Mouse (Mus musculus): Measurements from ENCODE around the gene Mbnl1. TPM values are rescaled to one million over a fixed set of nuclear protein-coding genes. Genes with fewer than 3 reads are reported as not detected.

Mbnl1 gene
- polyA plus RNA-seq, 1 experiment from 2014 or later, result 106 TPM

GRCm38 (mm10) chr3:60531286-60531685, 58.7 kb downstream of the Mbnl1 start:
- H3K27me3 ChIP-seq (ENCODE audit: control insufficient read depth, insufficient read depth, low read length), result no peaks in the 10 kb centered on the region
- no peaks in the 10 kb centered on the region for H3K36me3 ChIP-seq (ENCODE audit: control insufficient read depth, insufficient read depth, low read length)
- H3K4me1 ChIP-seq (ENCODE audit: control insufficient read depth, insufficient read depth, low read length), result peaks cover 31% of the 10 kb centered on the region
- no peaks in the 10 kb centered on the region for H3K9me3 ChIP-seq (replicated peaks; ENCODE audit: control insufficient read depth, low read length)
- no peak overlapping the region for H3K27ac ChIP-seq (ENCODE audit: low read length)
- no peak overlapping the region for H3K4me2 ChIP-seq (ENCODE audit: low read depth, low read length)
- ATAC-seq (ENCODE audit: insufficient read depth, low FRiP score), result no peak
- 59% methylated on average over 5 of the region's 5 CpGs for WGBS
- no peak overlapping the region for H3K9ac ChIP-seq (ENCODE audit: low read length)
- no peak overlapping the region for H3K4me3 ChIP-seq (replicated peaks; ENCODE audit: low read length)

- Histone ChIP-seq H3K27ac (ENCODE audit: low read length) (no peak overlapping the region), H3K4me3 (replicated peaks; ENCODE audit: low read length) (no peak overlapping the region)
- no peak for ATAC-seq (ENCODE audit: insufficient read depth, low FRiP score)
Measured at GRCm38 (mm10) chr3:60531826-60532225, 59.2 kb downstream of the Mbnl1 start.

GRCm38 (mm10) chr3:60535224-60535623, 62.6 kb downstream of the Mbnl1 start:
- no peaks in the 10 kb centered on the region for H3K36me3 ChIP-seq (ENCODE audit: control insufficient read depth, insufficient read depth, low read length)
- H3K9me3 ChIP-seq (replicated peaks; ENCODE audit: control insufficient read depth, low read length), result no peaks in the 10 kb centered on the region
- no peak overlapping the region for H3K4me3 ChIP-seq (replicated peaks; ENCODE audit: low read length)
- no peak overlapping the region for H3K9ac ChIP-seq (ENCODE audit: low read length)
- ATAC-seq (ENCODE audit: insufficient read depth, low FRiP score), result no peak
- H3K4me2 ChIP-seq (ENCODE audit: low read depth, low read length), result no peak overlapping the region
- WGBS, result 37% methylated on average over 3 of the region's 3 CpGs
- H3K27ac ChIP-seq (ENCODE audit: low read length), result no peak overlapping the region
- H3K4me1 ChIP-seq (ENCODE audit: control insufficient read depth, insufficient read depth, low read length), result peaks cover 16% of the 10 kb centered on the region
- no peaks in the 10 kb centered on the region for H3K27me3 ChIP-seq (ENCODE audit: control insufficient read depth, insufficient read depth, low read length)

More at GRCm38 (mm10) chr3:60531826-60532225, 59.2 kb downstream of the Mbnl1 start:
- 60% methylated on average over 2 of the region's 2 CpGs for WGBS
- H3K27me3 ChIP-seq (ENCODE audit: control insufficient read depth, insufficient read depth, low read length), result no peaks in the 10 kb centered on the region
- H3K4me1 ChIP-seq (ENCODE audit: control insufficient read depth, insufficient read depth, low read length), result peaks cover 28% of the 10 kb centered on the region
- no peak overlapping the region for H3K9ac ChIP-seq (ENCODE audit: low read length)
- H3K36me3 ChIP-seq (ENCODE audit: control insufficient read depth, insufficient read depth, low read length), result no peaks in the 10 kb centered on the region
- H3K4me2 ChIP-seq (ENCODE audit: low read depth, low read length), result no peak overlapping the region; the same call in 1 of the 2 replicates
- H3K9me3 ChIP-seq (replicated peaks; ENCODE audit: control insufficient read depth, low read length), result no peaks in the 10 kb centered on the region

- H3K4me3 ChIP-seq (replicated peaks; ENCODE audit: low read length), result no peak overlapping the region
- 69% methylated on average over 2 of the region's 2 CpGs for WGBS
- no peak for ATAC-seq (ENCODE audit: insufficient read depth, low FRiP score)
- H3K9ac ChIP-seq (ENCODE audit: low read length), result no peak overlapping the region
- 0 out of 2 replicates have a peak, but pooled peaks cover 7% of the 10 kb centered on the region for H3K4me1 ChIP-seq (ENCODE audit: control insufficient read depth, insufficient read depth, low read length)
- no peaks in the 10 kb centered on the region for H3K36me3 ChIP-seq (ENCODE audit: control insufficient read depth, insufficient read depth, low read length)
- H3K27ac ChIP-seq (ENCODE audit: low read length), result no peak overlapping the region
- H3K27me3 ChIP-seq (ENCODE audit: control insufficient read depth, insufficient read depth, low read length), result no peaks in the 10 kb centered on the region
- no peak overlapping the region for H3K4me2 ChIP-seq (ENCODE audit: low read depth, low read length)
- no peaks in the 10 kb centered on the region for H3K9me3 ChIP-seq (replicated peaks; ENCODE audit: control insufficient read depth, low read length)
Measured at GRCm38 (mm10) chr3:60537063-60537462, 64.4 kb downstream of the Mbnl1 start.

GRCm38 (mm10) chr3:60538214-60538971, 65.8 kb downstream of the Mbnl1 start:
- no peak for ATAC-seq (ENCODE audit: insufficient read depth, low FRiP score)

GRCm38 (mm10) chr3:60541121-60541520, 68.5 kb downstream of the Mbnl1 start:
- H3K4me1 ChIP-seq (ENCODE audit: control insufficient read depth, insufficient read depth, low read length), result 0 out of 2 replicates have a peak, but pooled peaks cover 4% of the 10 kb centered on the region
- no peaks in the 10 kb centered on the region for H3K27me3 ChIP-seq (ENCODE audit: control insufficient read depth, insufficient read depth, low read length)
- 69% methylated on average over 4 of the region's 4 CpGs for WGBS
- no peaks in the 10 kb centered on the region for H3K36me3 ChIP-seq (ENCODE audit: control insufficient read depth, insufficient read depth, low read length)
- no peak overlapping the region for H3K4me3 ChIP-seq (replicated peaks; ENCODE audit: low read length)
- no peak overlapping the region for H3K9ac ChIP-seq (ENCODE audit: low read length)
- H3K9me3 ChIP-seq (replicated peaks; ENCODE audit: control insufficient read depth, low read length), result no peaks in the 10 kb centered on the region
- ATAC-seq (ENCODE audit: insufficient read depth, low FRiP score), result no peak
- H3K4me2 ChIP-seq (ENCODE audit: low read depth, low read length), result no peak overlapping the region
- no peak overlapping the region for H3K27ac ChIP-seq (ENCODE audit: low read length)

More at GRCm38 (mm10) chr3:60538214-60538971, 65.8 kb downstream of the Mbnl1 start:
- no peak overlapping the region for H3K4me2 ChIP-seq (ENCODE audit: low read depth, low read length)
- no peak overlapping the region for H3K4me3 ChIP-seq (replicated peaks; ENCODE audit: low read length)
- 79% methylated on average over 3 of the region's 3 CpGs for WGBS
- H3K9ac ChIP-seq (ENCODE audit: low read length), result no peak overlapping the region
- no peak overlapping the region for H3K27ac ChIP-seq (ENCODE audit: low read length)
- H3K4me1 ChIP-seq (ENCODE audit: control insufficient read depth, insufficient read depth, low read length), result 0 out of 2 replicates have a peak, but pooled peaks cover 7% of the 10 kb centered on the region
- H3K9me3 ChIP-seq (replicated peaks; ENCODE audit: control insufficient read depth, low read length), result no peaks in the 10 kb centered on the region
- H3K27me3 ChIP-seq (ENCODE audit: control insufficient read depth, insufficient read depth, low read length), result no peaks in the 10 kb centered on the region
- H3K36me3 ChIP-seq (ENCODE audit: control insufficient read depth, insufficient read depth, low read length), result no peaks in the 10 kb centered on the region

- Histone ChIP-seq H3K4me2 (ENCODE audit: low read depth, low read length) (no peak overlapping the region), H3K36me3 (ENCODE audit: control insufficient read depth, insufficient read depth, low read length) (no peaks in the 10 kb centered on the region), H3K9me3 (replicated peaks; ENCODE audit: control insufficient read depth, low read length) (no peaks in the 10 kb centered on the region), H3K27me3 (ENCODE audit: control insufficient read depth, insufficient read depth, low read length) (no peaks in the 10 kb centered on the region), H3K27ac (ENCODE audit: low read length) (no peak overlapping the region), H3K4me3 (replicated peaks; ENCODE audit: low read length) (no peak overlapping the region), H3K4me1 (ENCODE audit: control insufficient read depth, insufficient read depth, low read length) (peaks cover 12% of the 10 kb centered on the region), H3K9ac (ENCODE audit: low read length) (no peak overlapping the region)
- no peak for ATAC-seq (ENCODE audit: insufficient read depth, low FRiP score)
- 48% methylated on average over 9 of the region's 9 CpGs for WGBS
Measured at GRCm38 (mm10) chr3:60546196-60546595, 73.6 kb downstream of the Mbnl1 start.

- no peak for ATAC-seq (ENCODE audit: insufficient read depth, low FRiP score)
- no peaks in the 10 kb centered on the region for H3K27me3 ChIP-seq (ENCODE audit: control insufficient read depth, insufficient read depth, low read length)
- no peak overlapping the region for H3K9ac ChIP-seq (ENCODE audit: low read length)
- WGBS, result 95% methylated on average over 4 of the region's 4 CpGs
- no peak overlapping the region for H3K4me3 ChIP-seq (replicated peaks; ENCODE audit: low read length)
- H3K4me2 ChIP-seq (ENCODE audit: low read depth, low read length), result no peak overlapping the region
- no peaks in the 10 kb centered on the region for H3K9me3 ChIP-seq (replicated peaks; ENCODE audit: control insufficient read depth, low read length)
- H3K36me3 ChIP-seq (ENCODE audit: control insufficient read depth, insufficient read depth, low read length), result no peaks in the 10 kb centered on the region
- peaks cover 12% of the 10 kb centered on the region for H3K4me1 ChIP-seq (ENCODE audit: control insufficient read depth, insufficient read depth, low read length)
- no peak overlapping the region for H3K27ac ChIP-seq (ENCODE audit: low read length)
Measured at GRCm38 (mm10) chr3:60546904-60547303, 74.3 kb downstream of the Mbnl1 start.

- H3K4me1 ChIP-seq (ENCODE audit: control insufficient read depth, insufficient read depth, low read length), result peaks cover 12% of the 10 kb centered on the region
- H3K9ac ChIP-seq (ENCODE audit: low read length), result no peak overlapping the region
- 45% methylated on average over 5 of the region's 5 CpGs for WGBS
- no peaks in the 10 kb centered on the region for H3K36me3 ChIP-seq (ENCODE audit: control insufficient read depth, insufficient read depth, low read length)
- no peak for ATAC-seq (ENCODE audit: insufficient read depth, low FRiP score)
- H3K9me3 ChIP-seq (replicated peaks; ENCODE audit: control insufficient read depth, low read length), result no peaks in the 10 kb centered on the region
- H3K4me3 ChIP-seq (replicated peaks; ENCODE audit: low read length), result no peak overlapping the region
- H3K27me3 ChIP-seq (ENCODE audit: control insufficient read depth, insufficient read depth, low read length), result no peaks in the 10 kb centered on the region
- H3K4me2 ChIP-seq (ENCODE audit: low read depth, low read length), result no peak overlapping the region
- H3K27ac ChIP-seq (ENCODE audit: low read length), result no peak overlapping the region
Measured at GRCm38 (mm10) chr3:60550492-60550891, 77.9 kb downstream of the Mbnl1 start.
